Mouse (Mus musculus) ES-E14 (cell line): ENCODE data around the gene Sec14l5.

Experiments used
- HCFC1 ChIP-seq: IDR thresholded peaks from 2 replicates; pipeline ENCODE4 v1.6.1; 2012; ENCODE audit warnings: low read length, inconsistent platforms, borderline replicate concordance; ENCODE audit not compliant: insufficient read depth
- MAFK ChIP-seq: IDR thresholded peaks from 2 replicates; pipeline ENCODE4 v1.6.1; 2014; ENCODE audit warnings: mild to moderate bottlenecking, low read depth, low read length, inconsistent platforms; ENCODE audit not compliant: insufficient read depth
- ZNF384 ChIP-seq: IDR thresholded peaks from 2 replicates; pipeline ENCODE4 v1.6.1; 2012; ENCODE audit warnings: low read depth, low read length, inconsistent platforms

GRCm38 (mm10) chr16:5111021-5111420 lies 35.9 kb upstream of the Sec14l5 start:
- TF ChIP-seq HCFC1 (no peak), ZNF384 (no peak), MAFK (no peak)
